Mouse (Mus musculus): Measurements from ENCODE around the gene Sp9. TPM values are rescaled to one million over a fixed set of nuclear protein-coding genes. Genes with fewer than 3 reads are reported as not detected.

Gene Sp9
- total RNA-seq (2017) = 0.37 TPM in 1 of 2 replicates, not detected in the other

DNA sequence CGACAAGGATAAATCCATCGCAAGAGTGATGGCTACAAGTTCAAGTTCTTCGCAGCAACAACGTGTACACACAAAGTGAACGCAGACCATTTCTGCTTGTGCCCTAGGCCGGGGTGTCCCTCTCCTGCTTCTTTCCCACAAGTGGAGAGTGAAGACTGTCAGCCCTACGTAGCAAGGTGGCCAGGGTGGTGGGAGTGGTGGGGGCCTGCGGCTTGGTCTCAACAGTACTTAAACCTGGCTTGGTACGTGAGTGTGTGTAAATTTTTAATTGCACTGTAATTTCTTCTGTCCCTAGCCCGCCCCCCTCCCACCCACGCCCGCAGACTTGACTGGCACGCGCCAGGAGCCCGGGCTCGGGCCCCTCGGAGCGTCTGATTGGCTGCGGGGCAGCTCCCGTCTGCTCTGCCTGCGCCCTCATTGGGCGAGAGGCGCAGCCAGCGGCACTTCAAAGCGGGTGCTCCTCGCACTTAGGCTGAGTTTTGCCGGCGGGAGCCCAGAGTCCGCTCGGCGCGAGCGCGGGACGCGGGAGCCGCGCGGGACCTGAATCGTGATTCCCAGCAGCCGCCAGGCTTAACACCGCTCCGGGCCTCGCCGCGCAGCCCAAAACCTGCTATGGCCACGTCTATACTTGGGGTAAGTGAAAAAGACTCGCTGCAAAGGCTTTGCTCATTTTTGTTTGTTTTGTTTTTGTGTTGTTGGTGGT lies at the start of gene Sp9:
Sp9 (plus strand) TSS at position 467 of the 703 bp plus-strand sequence.
- peak; percentile 29; the same call in 1 of the 2 replicates for ATAC-seq (replicated peaks; ENCODE audit: low read depth, poor library complexity, severe bottlenecking)

DNA sequence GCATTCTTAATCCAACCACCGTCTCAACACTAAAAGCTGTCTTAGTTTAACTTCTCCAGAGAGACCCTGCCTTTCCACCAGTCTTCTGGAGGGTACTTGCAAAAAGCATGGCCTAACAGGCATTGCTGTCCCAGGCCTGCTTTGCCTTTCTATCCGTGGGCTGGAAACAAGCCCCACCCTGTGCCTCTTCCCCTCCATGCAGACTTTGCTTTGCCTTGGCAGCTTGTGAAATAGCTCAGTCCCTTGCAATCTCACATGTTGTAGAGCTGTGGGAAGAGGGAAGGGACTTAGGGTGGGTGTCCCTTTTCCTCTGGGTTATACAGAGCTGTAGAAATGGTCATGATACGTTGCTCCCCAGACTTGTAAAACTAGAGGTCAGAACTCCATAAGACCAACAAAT lies 40.6 kb upstream of the Sp9 start:
- ATAC-seq (replicated peaks; ENCODE audit: low read depth, poor library complexity, severe bottlenecking) = no peak

GRCm38 (mm10) chr2:73241299-73241698 lies 30.4 kb upstream of the Sp9 start:
- ATAC-seq (replicated peaks; ENCODE audit: low read depth, poor library complexity, severe bottlenecking) = no peak

GRCm38 (mm10) chr2:73248701-73249100 lies 23.0 kb upstream of the Sp9 start:
- no peak for ATAC-seq (replicated peaks; ENCODE audit: low read depth, poor library complexity, severe bottlenecking)

GRCm38 (mm10) chr2:73263172-73263765 lies 8.5 kb upstream of the Sp9 start:
- ATAC-seq (replicated peaks; ENCODE audit: low read depth, poor library complexity, severe bottlenecking) = no peak

DNA sequence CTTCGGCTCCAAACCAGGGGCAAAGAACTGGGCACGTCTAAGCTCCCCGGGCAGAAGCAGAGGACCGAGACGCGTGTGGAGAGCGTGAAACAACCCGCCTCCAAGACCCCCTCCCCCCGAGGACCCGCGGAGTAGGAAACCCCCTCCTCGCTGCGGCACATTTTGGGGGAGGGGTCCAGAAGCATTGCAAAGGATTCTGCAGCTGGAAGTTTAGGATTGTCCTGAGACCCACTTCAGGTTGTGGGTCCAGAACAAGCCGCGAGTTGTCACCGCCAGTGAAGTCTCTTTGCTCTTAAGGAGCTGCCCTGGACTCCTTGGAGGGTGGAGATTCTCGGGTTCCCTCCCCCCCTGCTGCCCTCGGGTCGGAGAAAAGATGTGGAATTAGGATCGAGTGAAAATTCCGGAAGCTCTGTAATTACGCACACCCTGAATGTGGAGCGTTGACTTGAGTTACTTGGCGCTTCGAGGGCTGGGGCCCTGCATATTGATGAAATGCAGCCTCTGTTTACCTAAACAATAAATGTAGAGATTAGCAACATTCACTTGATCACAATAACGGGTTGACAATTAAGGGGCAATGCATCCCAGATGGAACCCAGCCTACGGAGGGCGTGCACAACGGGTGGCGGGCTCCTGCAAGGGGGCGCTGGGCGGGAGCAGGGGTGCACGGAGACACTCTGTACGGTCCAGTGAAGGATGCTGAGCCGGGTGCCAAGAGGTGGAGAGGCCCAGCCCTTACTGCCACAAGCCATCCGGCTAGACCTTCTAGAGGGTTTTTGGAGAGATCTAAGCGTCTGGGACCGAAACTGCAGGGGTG lies 7.7 kb upstream of the Sp9 start:
- ATAC-seq (replicated peaks; ENCODE audit: low read depth, poor library complexity, severe bottlenecking) = 0 out of 2 replicates have a peak, but pooled peaks have one; percentile 30

DNA sequence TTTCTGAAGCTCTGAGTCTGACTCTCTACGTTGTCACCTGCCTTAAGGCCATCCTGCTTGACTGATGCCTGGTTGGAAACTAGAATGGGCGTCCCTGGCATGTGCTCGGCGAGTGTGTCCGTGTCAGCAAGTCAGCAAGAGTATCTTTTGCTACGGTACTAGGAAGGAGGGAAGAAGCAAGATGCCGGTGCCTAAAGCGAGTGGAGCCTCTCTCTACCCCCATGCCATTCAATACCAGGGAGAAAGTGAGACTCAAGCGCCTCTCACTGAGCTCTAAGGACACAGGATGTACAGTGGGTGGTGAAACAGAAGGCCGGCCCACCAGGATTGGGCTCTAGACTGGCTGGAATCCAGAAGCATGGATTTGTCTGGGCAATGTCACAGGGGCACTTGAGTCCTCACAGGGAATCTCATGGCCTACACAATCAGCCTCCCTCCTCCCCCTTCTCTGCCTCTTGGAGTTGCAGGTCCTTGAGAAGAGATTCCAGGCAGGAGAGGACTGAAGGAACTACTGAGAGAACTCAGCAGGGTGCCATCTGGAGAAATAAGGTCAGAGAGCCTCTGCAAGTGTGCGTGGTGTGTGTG lies 7.0 kb upstream of the Sp9 start:
- ATAC-seq (replicated peaks; ENCODE audit: low read depth, poor library complexity, severe bottlenecking) = no peak

DNA sequence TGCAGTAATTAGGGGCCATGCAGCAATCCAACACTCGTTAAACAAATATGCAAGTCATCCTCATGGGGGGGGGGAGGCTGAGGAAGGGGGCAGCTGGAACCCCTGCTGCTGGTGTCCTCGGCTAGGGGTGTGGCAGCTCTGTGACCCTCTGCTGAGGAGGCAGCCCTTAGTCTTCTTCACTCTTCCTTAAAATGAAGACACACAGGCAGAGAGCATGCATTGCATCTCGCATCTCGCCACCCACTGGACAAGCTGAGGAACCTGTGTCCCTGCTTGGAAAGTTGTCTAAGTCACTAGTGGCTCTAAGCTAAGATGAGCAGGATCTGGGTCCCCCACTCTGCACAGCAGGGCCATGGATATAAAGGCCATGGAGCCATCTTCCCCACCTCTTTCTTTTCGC lies 5.7 kb upstream of the Sp9 start:
- ATAC-seq (replicated peaks; ENCODE audit: low read depth, poor library complexity, severe bottlenecking) = peak; percentile 37; the same call in 1 of the 2 replicates

- ATAC-seq (replicated peaks; ENCODE audit: low read depth, poor library complexity, severe bottlenecking) = no peak
Measured at GRCm38 (mm10) chr2:73266623-73267022, 5.1 kb upstream of the Sp9 start.

DNA sequence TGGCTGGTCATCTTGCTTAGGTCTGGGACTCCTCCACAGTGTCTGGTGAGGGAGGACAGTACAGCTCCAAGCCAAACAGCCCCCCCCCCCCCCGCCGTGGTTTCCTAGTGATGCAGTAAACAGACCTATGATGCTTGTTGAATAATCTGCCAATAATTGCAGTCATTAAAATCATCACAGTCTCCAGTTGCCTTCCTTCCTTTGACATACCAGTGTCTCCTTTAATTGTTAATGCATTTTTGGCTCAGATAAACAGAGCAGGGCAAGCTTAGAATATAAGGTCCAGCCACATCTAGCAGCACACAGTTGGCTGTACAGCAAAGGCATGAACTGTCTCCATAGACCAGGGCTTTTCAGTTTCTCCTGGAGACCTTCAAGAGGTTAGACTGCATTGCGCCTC lies 4.5 kb upstream of the Sp9 start:
- ATAC-seq (replicated peaks; ENCODE audit: low read depth, poor library complexity, severe bottlenecking) = no peak

- ATAC-seq (replicated peaks; ENCODE audit: low read depth, poor library complexity, severe bottlenecking) = no peak
Measured at GRCm38 (mm10) chr2:73267818-73268217, 3.9 kb upstream of the Sp9 start.

- ATAC-seq (replicated peaks; ENCODE audit: low read depth, poor library complexity, severe bottlenecking) = no peak
Measured at GRCm38 (mm10) chr2:73268281-73268680, 3.4 kb upstream of the Sp9 start.

GRCm38 (mm10) chr2:73268836-73269395 lies 2.8 kb upstream of the Sp9 start:
- no peak for ATAC-seq (replicated peaks; ENCODE audit: low read depth, poor library complexity, severe bottlenecking)

DNA sequence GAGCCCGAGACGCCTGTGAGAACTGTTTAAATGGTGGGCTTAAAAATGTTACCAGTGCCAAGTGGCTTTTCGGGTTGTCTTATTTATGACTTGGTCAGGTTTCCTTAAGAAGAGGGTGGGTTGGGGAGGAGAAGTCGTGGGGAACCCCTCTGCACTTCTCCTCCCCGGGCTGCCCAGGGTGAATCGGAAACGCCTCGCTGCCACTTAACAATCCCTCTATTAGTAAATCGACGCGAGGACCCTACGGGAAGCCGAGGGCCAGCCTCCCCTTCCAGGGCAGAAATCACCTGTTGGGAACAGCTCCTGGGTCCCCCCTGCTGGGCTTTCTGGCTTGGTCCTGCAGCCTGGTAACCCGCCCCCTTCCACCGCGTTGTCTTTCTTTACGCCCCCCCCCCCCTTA lies 2.1 kb upstream of the Sp9 start:
- no peak for ATAC-seq (replicated peaks; ENCODE audit: low read depth, poor library complexity, severe bottlenecking)

- ATAC-seq (replicated peaks; ENCODE audit: low read depth, poor library complexity, severe bottlenecking) = no peak
Measured at GRCm38 (mm10) chr2:73270071-73270592, 1.6 kb upstream of the Sp9 start.

DNA sequence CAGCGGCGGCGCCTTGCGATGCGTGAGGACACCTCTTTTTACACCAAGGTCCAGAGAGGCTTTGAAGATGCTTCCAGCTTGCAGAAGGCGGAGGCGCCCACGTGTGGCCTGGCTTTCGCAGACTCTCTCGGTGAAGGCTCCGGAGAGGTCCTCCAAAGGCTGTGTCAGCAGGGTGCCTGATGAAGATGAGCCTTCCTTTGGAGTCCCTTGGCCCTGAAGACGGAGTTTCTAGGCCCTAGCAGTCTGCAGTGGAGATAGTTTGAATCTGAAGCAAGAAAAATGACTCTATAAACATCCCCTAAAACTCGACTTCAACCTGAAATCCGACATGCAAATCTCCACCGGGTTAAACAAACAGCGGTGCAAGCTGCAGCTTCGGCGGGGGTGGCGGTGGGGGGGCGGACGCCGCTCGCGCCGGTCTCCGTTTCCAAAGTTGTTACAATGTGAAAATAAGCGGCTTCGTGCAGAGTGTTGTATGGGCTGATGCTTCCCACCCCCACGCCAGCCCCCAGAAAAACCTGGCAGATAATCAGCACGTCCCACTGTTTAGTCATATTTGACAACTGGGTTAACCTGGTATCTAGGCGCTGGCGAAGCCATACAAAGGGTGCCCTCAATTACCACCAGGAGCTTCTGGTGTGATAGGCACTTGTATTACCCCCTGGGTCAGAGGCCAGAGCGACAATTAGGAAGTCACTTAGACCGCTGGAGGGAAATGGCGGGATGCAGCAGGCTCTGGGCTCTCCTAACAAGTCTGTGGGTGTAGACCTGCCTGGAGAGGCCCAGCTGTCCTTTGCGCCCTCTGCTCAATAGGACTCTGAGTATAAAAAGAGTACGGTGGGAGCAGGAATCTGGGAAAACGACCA lies 899 bp upstream of the Sp9 start:
- 0 out of 2 replicates have a peak, but pooled peaks have one; percentile 20 for ATAC-seq (replicated peaks; ENCODE audit: low read depth, poor library complexity, severe bottlenecking)

DNA sequence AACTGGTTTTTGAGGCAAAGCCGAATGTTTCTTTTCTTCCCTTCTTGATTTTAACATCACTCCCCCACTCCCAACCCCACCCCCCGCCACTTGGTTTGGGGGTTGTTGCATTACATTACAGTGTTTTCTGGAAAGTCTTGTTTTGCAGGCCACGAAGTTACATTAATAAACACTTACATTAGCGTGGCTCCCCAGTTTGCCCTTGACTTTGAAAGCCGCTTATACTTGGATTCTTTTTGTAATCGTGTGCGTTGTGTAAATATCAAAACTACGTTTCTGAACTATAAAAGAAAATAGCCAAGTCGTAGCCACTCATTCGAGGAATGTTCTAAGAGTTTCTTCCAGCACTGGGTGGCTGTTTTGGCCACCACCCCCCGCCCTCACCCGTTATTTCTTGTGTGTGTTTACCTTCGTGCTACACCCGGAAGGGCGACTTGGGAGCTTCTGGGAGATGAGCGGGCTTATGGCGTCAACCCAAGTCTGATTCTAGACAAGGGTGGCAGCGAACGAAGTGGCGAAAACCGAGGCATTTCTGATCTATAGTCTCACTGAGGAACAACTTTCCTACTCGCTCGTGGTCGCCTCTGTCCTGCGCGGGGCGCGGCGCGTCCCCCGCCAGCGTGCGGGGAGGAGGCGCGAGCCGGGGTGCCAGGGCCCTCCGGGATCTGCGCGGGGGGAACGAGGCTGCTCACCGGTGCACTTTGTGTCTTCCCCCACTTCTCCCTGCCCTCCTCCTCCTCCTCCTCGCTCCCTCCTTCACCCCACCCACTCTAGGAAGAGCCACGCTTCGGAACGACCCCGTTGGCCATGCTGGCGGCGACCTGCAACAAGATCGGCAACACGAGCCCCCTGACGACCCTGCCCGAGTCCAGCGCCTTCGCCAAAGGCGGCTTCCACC lies 875 bp downstream of the Sp9 start:
- no peak for ATAC-seq (replicated peaks; ENCODE audit: low read depth, poor library complexity, severe bottlenecking)

All from common myeloid progenitor, adult 5-6 weeks (primary cell).